Mouse (Mus musculus) liver, embryonic 14.5 days (tissue): ENCODE data around the gene Ube2k.
A peak's percentile ranks its signal among the peaks of the same experiment; 100 is the strongest.

Experiments
- CTCF ChIP-seq: IDR thresholded peaks from 2 replicates; pipeline ENCODE4 v1.5.1; 2016; ENCODE audit warnings: antibody characterized with exemption, low read depth, control low read depth
- EP300 ChIP-seq: IDR thresholded peaks from 2 replicates; pipeline ENCODE4 v1.6.1; 2016; ENCODE audit warnings: antibody characterized with exemption, low read depth

DNA sequence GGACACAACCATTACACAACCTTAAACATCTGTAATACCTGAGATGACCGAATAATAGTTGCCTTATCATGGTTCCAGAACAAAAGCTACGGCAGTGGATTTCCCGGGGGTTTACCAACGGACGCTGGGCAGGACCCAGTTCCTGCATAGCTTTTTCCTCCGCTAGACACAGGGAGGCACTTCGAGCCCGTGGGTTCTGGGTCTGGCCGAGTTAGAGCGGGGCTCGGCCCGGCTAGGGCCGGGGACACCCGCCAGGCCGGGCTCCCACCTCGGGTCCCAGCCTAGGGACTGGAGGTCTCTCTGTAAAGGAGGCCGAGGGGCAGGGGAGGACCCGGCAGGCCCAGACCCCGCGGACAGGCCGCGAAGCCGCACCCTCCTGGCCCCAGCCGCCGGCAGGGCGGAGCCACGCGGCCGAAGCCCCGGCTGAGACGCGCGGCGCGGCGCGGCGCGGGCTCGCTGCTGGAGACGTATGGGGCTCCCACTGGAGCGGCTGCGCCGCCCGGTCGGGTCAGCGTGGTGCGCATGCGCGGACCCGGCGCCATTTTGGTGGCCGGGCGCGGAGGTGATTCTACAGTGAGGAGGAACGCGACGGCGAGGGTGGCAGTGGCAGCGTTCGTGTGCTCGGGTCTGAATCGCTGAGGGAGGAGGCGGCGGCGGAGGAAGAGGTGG lies at the start of gene Ube2k, which contains the start of gene Smim14:
- TF ChIP-seq CTCF (no peak), EP300 (0 out of 2 replicates have a peak, but pooled peaks have one; percentile 14)
